Mouse (Mus musculus): ENCODE results near the gene Eef1akmt2.

Eef1akmt2 gene

GRCm38 (mm10) chr7:132852173-132852844 is at the start of gene Eef1akmt2:
Gene Eef1akmt2 (minus strand): TSS chr7:132852673.
- peak; percentile 80 for DNase-seq (ENCODE audit: low spot score)

DNA sequence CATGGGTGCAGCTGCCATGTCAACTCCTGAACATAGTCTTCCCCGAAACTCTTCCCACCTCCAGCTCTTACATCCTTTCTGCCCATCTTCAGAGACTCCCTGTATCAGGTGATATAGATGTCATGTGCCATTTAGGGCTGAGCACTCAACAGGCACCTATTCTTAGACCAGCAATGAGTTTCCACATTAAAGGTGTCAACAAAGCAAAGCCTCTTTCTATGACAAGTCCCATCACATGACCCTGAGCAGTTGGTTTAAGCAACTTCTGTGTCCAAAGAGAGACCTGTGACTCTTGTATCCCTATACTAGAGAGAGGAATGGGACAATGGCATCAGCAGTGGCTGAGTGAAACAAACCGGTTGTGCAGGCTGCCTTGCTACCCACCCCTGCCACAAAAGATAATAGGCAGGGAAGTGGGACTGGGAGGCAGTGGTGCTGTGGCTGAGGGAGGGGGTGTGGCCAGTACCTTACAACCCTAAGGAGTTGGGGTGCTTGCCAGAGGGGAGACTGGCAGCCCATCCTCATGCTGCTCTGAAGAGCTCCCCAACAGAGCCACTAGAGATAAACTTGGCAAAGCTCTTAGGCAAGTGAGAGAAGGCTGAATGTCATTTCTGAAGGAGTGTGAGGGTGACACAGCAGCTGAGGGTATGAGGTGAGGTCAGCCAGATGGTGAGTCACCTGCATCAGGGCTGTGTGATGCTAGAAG is 48.5 kb upstream of the Eef1akmt2 start:
- no peak for DNase-seq (ENCODE audit: low spot score)

DNA sequence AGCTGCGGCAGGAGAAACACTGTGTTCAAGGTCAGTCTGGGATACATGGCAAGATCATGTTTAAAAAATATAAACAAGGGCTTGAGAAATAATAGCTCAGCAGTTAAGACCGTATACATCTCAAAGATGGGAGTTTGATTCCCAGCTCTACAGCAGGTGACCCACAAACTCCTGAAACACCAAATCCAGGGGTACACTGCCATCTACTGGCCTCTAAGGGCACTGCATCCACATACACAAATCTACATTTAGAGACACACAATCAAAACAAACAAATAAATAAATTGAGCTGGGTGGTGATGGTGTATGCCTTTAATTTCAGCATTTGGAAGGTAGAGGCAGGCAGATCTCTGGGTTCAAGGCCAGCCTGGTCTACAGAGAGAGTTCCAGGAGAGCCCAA is 45.8 kb upstream of the Eef1akmt2 start:
- DNase-seq (ENCODE audit: low spot score), result peak; percentile 61

GRCm38 (mm10) chr7:132897258-132897657 is 44.8 kb upstream of the Eef1akmt2 start:
- no peak for DNase-seq (ENCODE audit: low spot score)

- no peak for DNase-seq (ENCODE audit: low spot score)
Observed at GRCm38 (mm10) chr7:132896206-132896815, 43.8 kb upstream of the Eef1akmt2 start.

DNA sequence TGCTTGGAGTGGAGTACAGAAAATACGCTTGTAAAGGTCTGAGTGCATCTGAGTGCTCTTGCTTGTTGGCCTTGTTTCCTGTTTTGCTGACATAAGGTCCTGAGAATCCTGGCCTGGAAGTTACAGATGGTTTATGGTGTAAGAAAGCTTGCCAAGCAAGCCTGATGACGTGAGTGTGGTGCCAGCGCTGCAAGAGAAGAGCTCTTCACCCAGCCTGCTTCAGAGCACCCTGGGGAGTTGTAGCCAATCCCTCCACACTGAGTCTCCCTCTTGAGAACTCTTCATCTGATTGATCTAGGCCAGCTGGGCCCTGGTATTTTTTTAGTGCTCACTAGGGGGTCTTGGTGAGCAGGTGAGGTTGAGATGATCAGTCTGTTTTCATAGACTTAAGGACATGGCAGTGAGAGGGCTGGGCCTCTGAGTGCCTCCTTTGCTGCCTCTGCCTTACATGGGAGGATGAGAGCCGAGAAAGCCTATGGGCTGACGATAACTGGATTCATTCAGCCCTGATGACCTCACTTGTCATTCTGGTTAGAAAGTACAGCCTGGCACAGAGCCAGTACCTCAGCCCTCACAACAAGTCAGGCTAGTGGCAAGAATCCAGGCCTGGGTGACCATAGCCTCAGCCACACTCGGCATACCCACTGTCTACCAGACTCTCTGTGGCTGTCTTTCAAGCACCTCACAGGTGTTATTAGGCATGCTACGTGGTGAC is 42.5 kb upstream of the Eef1akmt2 start:
- no peak for DNase-seq (ENCODE audit: low spot score)

DNA sequence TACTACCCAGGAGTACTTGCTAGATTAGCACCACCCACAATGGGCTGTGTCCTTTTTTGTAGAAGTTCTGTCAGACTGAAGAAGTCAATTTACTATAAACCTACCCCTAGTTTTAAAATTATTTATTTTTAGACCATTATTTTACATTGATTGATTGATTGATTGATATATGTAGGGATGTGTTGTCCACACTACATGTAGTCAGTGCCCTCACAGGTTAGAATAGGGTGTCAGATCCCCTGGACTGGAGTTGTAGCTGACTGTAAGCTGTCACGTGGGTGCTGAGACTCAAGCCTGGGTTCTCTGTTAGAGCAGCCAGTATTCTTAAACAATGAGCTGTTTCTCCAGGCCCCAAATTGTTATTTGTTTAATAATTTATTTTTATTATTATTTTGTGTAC is 40.9 kb upstream of the Eef1akmt2 start:
- DNase-seq (ENCODE audit: low spot score), result no peak

DNA sequence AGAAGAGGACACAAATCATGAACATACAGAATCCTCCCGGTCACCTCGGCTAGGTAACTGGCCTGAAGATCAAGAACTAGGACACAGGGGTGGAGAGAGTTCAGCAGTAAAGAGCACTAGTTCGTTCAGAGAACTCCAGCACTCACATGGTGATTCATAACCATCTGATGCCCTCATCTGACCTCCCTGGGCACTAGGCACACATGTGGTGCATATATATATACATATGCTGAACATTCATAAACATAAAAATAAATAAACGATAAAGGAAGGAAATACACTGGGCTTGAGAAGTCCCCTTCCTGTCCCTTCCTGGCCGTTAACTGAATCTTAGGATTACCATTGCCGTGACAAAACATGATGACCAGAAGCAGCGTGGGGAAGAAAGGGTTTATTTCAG is 40.3 kb upstream of the Eef1akmt2 start:
- no peak for DNase-seq (ENCODE audit: low spot score)

DNA sequence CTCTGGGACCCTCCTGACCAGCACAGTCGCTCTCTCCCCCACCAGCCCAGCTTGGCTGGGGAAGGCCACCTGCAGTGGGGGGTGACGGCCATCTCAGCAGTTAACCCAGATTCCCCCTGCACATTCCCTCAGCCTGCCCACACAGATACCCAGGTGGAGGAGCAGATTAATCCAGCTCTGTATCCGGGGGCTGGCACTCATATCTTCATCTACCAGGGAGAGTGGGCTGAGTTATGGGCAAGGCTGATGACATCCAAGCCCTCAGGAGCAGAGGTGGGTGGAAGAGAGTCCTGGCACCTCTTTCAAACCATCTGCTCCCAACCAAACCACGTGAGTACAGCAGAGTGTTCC is 39.8 kb upstream of the Eef1akmt2 start:
- no peak for DNase-seq (ENCODE audit: low spot score)

GRCm38 (mm10) chr7:132891561-132892310 is 39.3 kb upstream of the Eef1akmt2 start:
- no peak for DNase-seq (ENCODE audit: low spot score)

DNA sequence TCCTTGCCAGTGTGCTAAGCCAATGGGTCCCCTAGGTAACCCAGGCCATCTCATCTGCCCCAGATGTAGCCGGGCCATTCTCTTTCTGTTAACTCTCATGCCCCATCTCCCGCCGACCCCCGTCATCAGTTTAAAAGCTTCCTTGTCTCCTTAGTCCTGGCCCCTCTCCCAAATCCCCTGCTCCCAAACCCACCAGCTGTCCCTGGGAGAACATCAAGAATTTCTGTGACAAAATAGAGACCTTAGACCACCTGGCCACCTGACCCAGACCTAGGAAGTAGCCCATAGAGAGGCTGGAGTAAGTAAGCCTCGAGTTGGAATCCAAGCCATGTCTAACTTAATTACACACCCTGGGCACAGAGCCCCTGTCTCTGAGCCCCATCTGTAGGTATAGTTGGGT is 37.7 kb upstream of the Eef1akmt2 start:
- no peak for DNase-seq (ENCODE audit: low spot score)

GRCm38 (mm10) chr7:132889691-132890090 is 37.2 kb upstream of the Eef1akmt2 start:
- DNase-seq (ENCODE audit: low spot score), result no peak

DNA sequence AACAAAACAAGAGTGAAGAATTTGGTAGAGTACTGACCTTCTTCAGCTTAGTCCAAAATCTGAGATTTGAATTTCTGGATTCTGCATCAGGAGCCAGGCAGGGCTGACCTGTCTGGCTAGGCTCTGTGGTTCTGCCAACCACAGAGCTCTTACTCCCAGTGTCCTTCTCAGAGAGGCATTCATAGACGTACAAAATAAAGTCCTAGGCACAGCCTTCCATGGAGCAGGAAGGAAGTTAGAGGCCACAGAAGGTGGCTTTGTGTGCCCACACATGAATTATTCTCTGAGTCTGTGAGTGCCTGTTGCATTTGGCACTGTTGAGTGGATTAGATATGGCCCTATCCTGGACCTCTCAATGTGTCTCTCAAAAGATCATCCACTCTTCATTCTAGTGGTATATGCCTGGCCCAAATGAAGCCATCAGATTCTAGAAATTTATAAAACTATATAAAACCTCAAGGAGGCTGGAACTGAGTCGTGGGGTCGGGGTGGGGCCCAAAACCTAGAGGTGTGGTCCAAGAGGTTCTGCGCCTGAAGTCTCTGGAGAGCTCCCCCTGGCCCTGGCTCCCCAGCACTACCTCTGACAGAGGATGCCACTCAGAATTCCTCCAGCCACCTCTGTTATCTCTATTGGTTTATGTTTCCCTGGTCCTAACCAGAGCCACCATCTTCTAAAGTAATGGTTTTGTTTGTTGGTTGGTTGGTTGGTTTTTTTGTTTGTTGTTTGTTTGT is 36.2 kb upstream of the Eef1akmt2 start:
- no peak for DNase-seq (ENCODE audit: low spot score)

- DNase-seq (ENCODE audit: low spot score), result peak; percentile 16
Observed at GRCm38 (mm10) chr7:132888052-132888451, 35.6 kb upstream of the Eef1akmt2 start.

DNA sequence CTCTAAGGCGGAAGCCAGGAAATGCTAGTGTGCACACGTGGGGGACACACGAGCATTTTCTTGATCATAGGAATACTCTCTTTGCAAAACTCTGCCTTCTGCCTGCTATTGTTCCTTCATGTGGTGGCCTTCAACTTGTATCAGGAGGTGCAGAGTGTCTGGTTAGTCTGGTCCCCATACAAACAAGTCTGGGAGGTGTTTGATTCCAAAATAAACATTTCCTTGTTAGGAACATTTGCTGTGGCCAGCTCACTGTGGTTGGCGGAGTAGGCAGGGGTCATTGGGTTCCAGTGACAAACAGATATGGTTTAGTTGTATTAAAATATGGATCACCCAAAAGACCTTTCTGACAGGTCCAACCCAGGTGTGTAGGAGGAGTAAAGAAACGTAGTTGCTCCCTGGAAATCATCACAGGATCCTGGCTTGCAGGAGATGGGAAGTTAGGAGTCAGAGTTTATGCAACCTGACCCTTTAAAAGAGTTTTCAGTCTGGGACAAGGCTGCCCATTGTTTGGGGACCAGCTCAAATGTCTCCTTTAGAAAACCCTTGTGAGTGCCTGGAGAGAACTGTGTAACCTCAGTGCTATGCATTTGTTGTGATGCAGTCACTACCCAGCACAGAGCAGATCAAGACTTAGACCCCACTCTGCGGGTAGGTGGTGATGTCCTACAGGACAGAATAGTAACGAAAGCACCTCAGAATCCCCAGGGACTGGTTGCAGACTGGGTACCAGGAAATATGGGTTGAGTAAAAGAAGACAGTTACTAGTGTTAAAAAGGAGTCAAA is 34.7 kb upstream of the Eef1akmt2 start:
- DNase-seq (ENCODE audit: low spot score), result no peak

GRCm38 (mm10) chr7:132884031-132884430 is 31.6 kb upstream of the Eef1akmt2 start:
- DNase-seq (ENCODE audit: low spot score), result no peak

GRCm38 (mm10) chr7:132882343-132882742 is 29.9 kb upstream of the Eef1akmt2 start:
- no peak for DNase-seq (ENCODE audit: low spot score)

GRCm38 (mm10) chr7:132880276-132880675 is 27.8 kb upstream of the Eef1akmt2 start:
- DNase-seq (ENCODE audit: low spot score), result no peak

DNA sequence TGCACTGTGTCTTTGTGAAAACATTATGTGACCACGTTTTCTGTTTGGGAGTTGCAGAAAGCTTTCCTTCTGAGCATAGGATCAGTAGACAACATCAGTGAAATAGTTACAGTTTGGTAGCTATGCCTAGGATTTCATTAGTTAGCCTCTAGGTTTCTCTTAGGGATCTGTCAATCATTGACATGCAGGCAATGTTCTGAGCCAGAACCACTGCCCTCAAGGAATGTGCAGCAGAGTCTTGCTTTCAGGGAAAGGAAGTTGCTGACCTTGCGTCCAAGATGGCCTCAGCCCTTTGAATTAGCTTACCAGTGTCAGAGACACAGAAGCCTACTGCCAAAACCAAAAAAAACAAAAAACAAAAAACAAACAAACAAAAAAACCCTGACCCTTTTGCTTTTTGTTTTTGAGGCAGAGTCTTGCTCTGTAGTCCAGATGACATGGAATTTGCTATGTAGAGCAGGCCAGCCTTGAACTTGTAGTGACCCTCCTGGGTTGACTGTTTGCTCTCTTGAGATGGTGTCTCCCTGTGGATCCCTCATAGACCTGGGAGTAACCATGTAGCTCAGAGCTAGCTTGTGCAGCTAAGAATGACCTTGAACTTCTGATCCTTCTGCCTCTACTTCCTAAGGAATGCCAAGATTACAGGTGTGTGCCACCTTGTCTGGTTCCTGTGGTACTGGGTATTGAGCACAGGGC is 23.1 kb upstream of the Eef1akmt2 start:
- DNase-seq (ENCODE audit: low spot score), result no peak

DNA sequence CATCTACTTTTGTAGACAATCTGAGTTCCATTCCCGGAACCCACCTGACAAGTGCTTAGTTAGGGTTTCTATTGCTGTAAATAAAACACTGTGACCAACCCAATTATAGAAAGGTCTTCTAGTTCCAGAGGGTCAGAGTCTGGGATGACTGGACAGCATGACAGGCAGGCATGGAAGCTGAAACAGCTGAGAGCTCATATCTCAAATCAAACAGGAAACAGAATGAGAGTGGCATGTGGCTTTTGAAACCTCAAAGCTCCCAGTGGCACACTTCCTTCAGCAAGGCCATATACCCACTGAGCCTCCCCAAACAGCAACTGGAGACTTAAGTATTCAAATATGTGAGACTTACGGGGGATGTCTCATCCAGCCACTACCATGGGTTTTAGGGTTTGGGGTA is 20.6 kb upstream of the Eef1akmt2 start:
- DNase-seq (ENCODE audit: low spot score), result no peak

Data from c-Kit-positive CD71-positive TER-119-positive erythroid progenitor cells, embryonic 14.5 days (primary cell).